Mouse (Mus musculus): Measurements from ENCODE around the gene Amelx.
A peak's percentile ranks its signal among the peaks of the same experiment; 100 is the strongest.

The Amelx gene

GRCm38 (mm10) chrX:169187100-169187499, at the start of gene Amelx:
TSS of gene Amelx (minus strand) at chrX:169187200.
- no peak for DNase-seq

- no peak for DNase-seq
Measured at GRCm38 (mm10) chrX:169222357-169223062, 35.5 kb upstream of the Amelx start.

GRCm38 (mm10) chrX:169220064-169220463, 33.1 kb upstream of the Amelx start:
- peak in 1 of 2 experiments; percentile 13 for DNase-seq

- no peak for DNase-seq
Measured at GRCm38 (mm10) chrX:169210019-169210418, 23.0 kb upstream of the Amelx start.

- DNase-seq: no peak
Measured at GRCm38 (mm10) chrX:169178634-169179033, 8.4 kb downstream of the Amelx start.

GRCm38 (mm10) chrX:169173796-169174195, 13.2 kb downstream of the Amelx start:
- no peak for DNase-seq

GRCm38 (mm10) chrX:169170981-169171380, 16.0 kb downstream of the Amelx start:
- no peak for DNase-seq

- DNase-seq: no peak
Measured at GRCm38 (mm10) chrX:169158385-169158784, 28.6 kb downstream of the Amelx start.

GRCm38 (mm10) chrX:169153805-169154204, 33.2 kb downstream of the Amelx start:
- DNase-seq: no peak

GRCm38 (mm10) chrX:169140467-169140866, 46.5 kb downstream of the Amelx start:
- DNase-seq: no peak

GRCm38 (mm10) chrX:169139758-169140157, 47.2 kb downstream of the Amelx start:
- no peak for DNase-seq

Data from lung, postnatal 4 days (tissue).